Mouse (Mus musculus) left cerebral cortex, adult 2 months (tissue): ENCODE measurements around the gene Dnmt1. TPM values are rescaled to one million over a fixed set of nuclear protein-coding genes. Genes with fewer than 3 reads are reported as not detected.

ENCODE experiments used
- DNase-seq, 2 experiments: peaks; one replicate each; pipeline ENCODE4 v3.0.0; 2021 to 2022; ENCODE audit warnings: low spot score in 2 of 2, mixed read lengths in 1 of 2; ENCODE audit errors: extremely low spot score in 1 of 2
- H3K27ac ChIP-seq: fragments of 200-600 bp; 2 replicates; pipeline ENCODE4 v1.8.1; 2022
- H3K4me3 ChIP-seq: fragments of 200-600 bp; 2 replicates; pipeline ENCODE4 v1.8.1; 2022
- CTCF ChIP-seq: fragments of 200-600 bp; IDR thresholded peaks from 2 replicates; pipeline ENCODE4 v1.8.1; 2022; ENCODE audit warnings: antibody characterized with exemption, mild to moderate bottlenecking, moderate library complexity
- intact Hi-C: fragments of 180-260 bp; cut with DNase I; formaldehyde crosslinking; loops from one replicate; pipeline ENCODE4 v1.15.1; 2025
- total RNA-seq, 2 experiments: library from RNA; stranded (reverse); gene quantifications; 2 replicates each; pipeline ENCODE4 v1.2.3; 2021

The Dnmt1 gene
- total RNA-seq, 2 experiments from 2014 or later = 44.5 to 44.6 TPM

GRCm38 (mm10) chr9:20993165-20993898 is 33.6 kb upstream of the Dnmt1 start:
- intact Hi-C loops = no loop called here
- TF ChIP-seq CTCF = no peak

DNA sequence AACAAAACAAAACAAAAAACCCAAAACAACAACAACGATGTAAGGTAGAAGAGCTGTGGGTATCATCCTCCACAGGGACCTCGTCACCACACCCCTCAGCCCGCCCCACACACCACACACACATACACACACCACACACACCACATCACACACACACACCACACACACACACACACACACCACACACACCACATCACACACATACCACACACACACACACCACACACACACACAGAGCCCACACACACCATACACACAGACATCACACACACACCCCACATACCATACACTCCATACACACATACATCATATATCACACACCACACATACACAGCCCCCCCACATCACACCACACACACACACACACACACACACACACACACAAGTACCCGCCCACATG is 31.9 kb upstream of the Dnmt1 start:
- intact Hi-C loops = no loop called here
- DNase-seq = no peak
- H3K27ac ChIP-seq = no peak overlapping the region
- TF ChIP-seq CTCF = no peak
- no peak overlapping the region for H3K4me3 ChIP-seq

More at GRCm38 (mm10) chr9:20993165-20993898, 33.6 kb upstream of the Dnmt1 start:
- no peak for DNase-seq
- Histone ChIP-seq H3K4me3 (no peak overlapping the region), H3K27ac (no peak overlapping the region)

GRCm38 (mm10) chr9:20990861-20991260 is 31.2 kb upstream of the Dnmt1 start:
- no peak for TF ChIP-seq CTCF
- Histone ChIP-seq H3K4me3 (no peak overlapping the region), H3K27ac (no peak overlapping the region)
- intact Hi-C loops = no loop called here
- no peak for DNase-seq

DNA sequence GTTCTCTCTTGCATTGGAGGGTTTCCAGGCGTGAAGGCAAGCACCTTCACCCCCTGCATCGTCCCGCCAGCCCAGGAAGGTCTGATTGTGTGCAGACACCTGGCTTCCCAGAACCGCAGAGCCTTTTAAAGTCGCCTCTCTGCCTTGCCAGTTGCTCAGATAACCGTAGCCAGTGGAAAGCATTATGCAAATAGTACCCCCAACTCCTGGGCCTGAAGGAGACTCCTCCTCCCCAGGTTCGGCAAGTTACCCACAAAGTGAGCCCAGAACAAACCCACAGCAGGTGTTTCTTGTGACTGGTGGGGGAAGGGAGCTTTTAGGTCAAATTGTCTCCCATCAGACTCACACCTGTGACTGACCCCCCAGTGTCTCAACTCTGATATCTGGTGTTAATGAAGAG is 28.3 kb upstream of the Dnmt1 start:
- DNase-seq = no peak
- intact Hi-C loops = no loop called here
- TF ChIP-seq CTCF = no peak
- no peak overlapping the region for H3K27ac ChIP-seq
- H3K4me3 ChIP-seq = no peak overlapping the region

GRCm38 (mm10) chr9:20986952-20987686 is 27.4 kb upstream of the Dnmt1 start:
- TF ChIP-seq CTCF = no peak
- DNase-seq = no peak
- intact Hi-C loops = no loop called here
- Histone ChIP-seq H3K27ac (no peak overlapping the region), H3K4me3 (no peak overlapping the region)

DNA sequence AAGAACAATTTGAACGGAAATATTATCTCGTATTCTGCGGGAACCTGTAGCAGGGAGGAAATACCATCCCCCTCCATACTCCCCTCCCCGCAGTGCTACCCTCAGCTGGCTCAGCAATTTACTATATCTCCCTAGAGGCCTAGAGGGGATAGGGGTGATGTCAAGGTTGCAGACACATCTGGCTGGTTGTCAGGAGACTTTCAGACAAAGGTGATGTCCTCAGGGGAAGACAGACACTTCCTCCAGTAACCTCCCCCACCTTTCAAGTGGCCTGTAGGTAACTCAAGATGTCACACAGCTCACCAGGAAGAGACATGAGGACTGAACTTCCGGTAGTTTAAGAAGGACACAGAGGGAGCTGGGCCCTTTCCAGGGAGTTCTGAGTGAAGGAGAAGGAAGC is 23.5 kb upstream of the Dnmt1 start:
- no peak for DNase-seq
- no peak overlapping the region for H3K4me3 ChIP-seq
- intact Hi-C loops = no loop called here
- H3K27ac ChIP-seq = no peak overlapping the region
- no peak for TF ChIP-seq CTCF

DNA sequence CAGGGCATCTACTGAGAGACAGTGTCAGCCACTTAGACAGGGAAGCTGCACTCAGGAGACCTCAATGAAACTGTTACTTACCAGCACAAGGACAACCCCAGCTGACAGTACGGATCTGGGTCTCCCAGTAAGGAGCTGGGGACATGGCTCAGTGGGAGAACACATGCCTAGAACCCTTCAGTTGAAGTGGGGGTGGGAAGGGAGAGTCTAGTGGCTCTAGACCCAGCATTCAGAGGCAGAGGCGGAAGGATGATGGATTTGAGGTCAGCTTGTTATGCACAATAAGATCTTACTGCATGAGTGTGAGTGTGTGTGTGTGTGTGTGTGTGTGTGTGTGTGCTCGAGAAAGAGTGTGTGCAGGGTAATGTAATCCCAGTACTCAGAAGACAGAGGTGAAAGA is 22.5 kb upstream of the Dnmt1 start:
- intact Hi-C loops = no loop called here
- Histone ChIP-seq H3K27ac (no peak overlapping the region), H3K4me3 (no peak overlapping the region)
- DNase-seq = no peak
- no peak for TF ChIP-seq CTCF

GRCm38 (mm10) chr9:20979769-20980168 is 20.1 kb upstream of the Dnmt1 start:
- Histone ChIP-seq H3K4me3 (no peak overlapping the region), H3K27ac (no peak overlapping the region)
- DNase-seq = no peak
- intact Hi-C loops = no loop called here
- TF ChIP-seq CTCF = no peak

DNA sequence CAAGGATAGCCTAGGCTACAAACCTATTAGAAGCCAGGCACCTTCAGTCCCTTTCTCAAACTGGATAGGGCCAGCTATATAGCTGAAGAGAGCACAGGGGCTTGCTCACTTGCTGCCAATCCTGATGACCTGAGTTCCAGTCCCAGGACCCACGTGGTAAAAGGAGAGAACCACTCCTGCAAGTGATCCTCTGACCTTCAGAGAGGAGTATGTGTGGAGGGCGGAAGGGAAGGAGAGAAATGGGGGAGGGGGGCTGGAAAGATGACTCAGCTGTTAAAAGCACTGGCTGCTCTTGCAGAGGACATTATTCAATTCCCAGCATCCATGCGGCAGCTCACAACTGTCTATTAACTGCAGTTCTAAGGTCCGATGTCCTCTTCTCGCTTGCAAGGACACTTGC is 19.5 kb upstream of the Dnmt1 start:
- DNase-seq = no peak
- no peak overlapping the region for H3K27ac ChIP-seq
- TF ChIP-seq CTCF = no peak
- intact Hi-C loops = no loop called here
- no peak overlapping the region for H3K4me3 ChIP-seq

DNA sequence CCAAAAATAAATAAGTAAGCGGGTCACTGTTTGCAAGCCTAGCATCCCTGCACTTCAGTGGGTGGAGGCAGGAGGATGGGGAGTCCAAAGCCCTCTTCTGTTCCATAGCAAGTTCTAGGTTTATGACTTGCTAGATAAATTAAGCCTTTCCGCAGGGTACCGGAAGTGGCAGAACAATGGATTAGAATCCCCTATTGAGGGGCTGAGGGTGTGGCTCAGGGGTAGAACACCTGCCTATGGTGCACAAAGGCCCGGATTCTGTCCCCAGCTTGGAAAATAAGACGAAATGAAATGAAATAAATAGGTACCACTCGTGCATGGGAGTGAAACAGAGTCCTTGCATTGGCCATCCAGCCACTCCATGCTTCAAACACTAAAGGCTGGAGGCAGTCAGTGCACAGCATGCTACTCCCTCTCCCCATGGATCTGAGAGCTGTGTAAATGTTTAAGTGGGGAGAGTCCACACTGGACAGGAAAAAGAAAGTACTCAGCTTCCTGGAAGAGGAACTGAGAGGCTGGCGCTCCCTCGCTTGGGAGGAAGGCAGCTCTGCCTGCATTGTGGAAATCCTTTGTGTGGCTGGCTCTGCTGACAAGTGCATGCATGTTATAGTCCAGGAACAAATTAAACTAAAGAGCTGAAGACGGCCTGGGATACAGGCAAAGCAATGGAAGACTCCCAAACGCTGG is 18.9 kb upstream of the Dnmt1 start:
- no peak for DNase-seq
- H3K4me3 ChIP-seq = no peak overlapping the region
- TF ChIP-seq CTCF = no peak
- no peak overlapping the region for H3K27ac ChIP-seq
- intact Hi-C loops = no loop called here

- no peak overlapping the region for H3K27ac ChIP-seq
- intact Hi-C loops = no loop called here
- DNase-seq = no peak
- no peak; the same call in 1 of the 2 replicates for TF ChIP-seq CTCF
- peak overlapping the region; percentile 83 for H3K4me3 ChIP-seq
These were observed 17.4 kb upstream of the Dnmt1 start for GRCm38 (mm10) chr9:20976961-20977689.
